Mouse (Mus musculus) adrenal gland, adult (tissue): Measurements from ENCODE around the gene Sox9.

Experiments
- DNase-seq, 2 experiments: peaks; one replicate each; pipeline ENCODE4 v3.0.0; 2022 to 2023; ENCODE audit warnings: low spot score in 1 of 2; ENCODE audit not compliant: inconsistent age in 2 of 2

The Sox9 gene

GRCm38 (mm10) chr11:112781994-112782356 is at the start of gene Sox9:
Gene Sox9, plus strand, starts transcription at chr11:112782224.
- peak; percentile 91 to 95 for DNase-seq

- DNase-seq, result peak in 1 of 2 experiments; percentile 60
Observed at GRCm38 (mm10) chr11:112732401-112732800, 49.6 kb upstream of the Sox9 start.

GRCm38 (mm10) chr11:112737071-112737470 is 45.0 kb upstream of the Sox9 start:
- DNase-seq, result no peak

- DNase-seq, result no peak
Observed at GRCm38 (mm10) chr11:112739681-112740080, 42.3 kb upstream of the Sox9 start.

- DNase-seq, result no peak
Observed at GRCm38 (mm10) chr11:112756516-112756915, 25.5 kb upstream of the Sox9 start.

- no peak for DNase-seq
Observed at GRCm38 (mm10) chr11:112758056-112758455, 24.0 kb upstream of the Sox9 start.

GRCm38 (mm10) chr11:112766956-112767355 is 15.1 kb upstream of the Sox9 start:
- DNase-seq, result no peak

GRCm38 (mm10) chr11:112767531-112768041 is 14.4 kb upstream of the Sox9 start:
- no peak for DNase-seq

- peak in 1 of 2 experiments; percentile 20 for DNase-seq
Observed at GRCm38 (mm10) chr11:112772791-112773355, 9.2 kb upstream of the Sox9 start.

- peak; percentile 29 to 75 for DNase-seq
Observed at GRCm38 (mm10) chr11:112779762-112780161, 2.3 kb upstream of the Sox9 start.

GRCm38 (mm10) chr11:112780394-112780920 is 1.6 kb upstream of the Sox9 start:
- DNase-seq, result peak in 1 of 2 experiments; percentile 46

- DNase-seq, result peak; percentile 47 to 84
Observed at GRCm38 (mm10) chr11:112781035-112781911, 751 bp upstream of the Sox9 start.

- peak in 1 of 2 experiments; percentile 47 for DNase-seq
Observed at GRCm38 (mm10) chr11:112782357-112783121, 515 bp downstream of the Sox9 start.

GRCm38 (mm10) chr11:112783401-112784346 is 1.6 kb downstream of the Sox9 start:
- DNase-seq, result peak; percentile 12 to 57

- no peak for DNase-seq
Observed at GRCm38 (mm10) chr11:112784347-112784902, 2.4 kb downstream of the Sox9 start.

- peak in 1 of 2 experiments; percentile 8 for DNase-seq
Observed at GRCm38 (mm10) chr11:112784903-112785381, 2.9 kb downstream of the Sox9 start.

GRCm38 (mm10) chr11:112785581-112785980 is 3.6 kb downstream of the Sox9 start:
- DNase-seq, result no peak

- no peak for DNase-seq
Observed at GRCm38 (mm10) chr11:112786427-112786826, 4.4 kb downstream of the Sox9 start.

GRCm38 (mm10) chr11:112788296-112788695 is 6.3 kb downstream of the Sox9 start:
- DNase-seq, result no peak
